Mouse (Mus musculus) ovary, adult 18-20 months (tissue): ENCODE measurements around the gene Timmdc1.

ENCODE experiments used
- DNase-seq: peaks from one replicate; pipeline ENCODE4 v3.0.0; 2022; ENCODE audit warnings: low spot score, mixed read lengths

Timmdc1 gene

GRCm38 (mm10) chr16:38522129-38523084 lies at the start of gene Timmdc1:
Gene Timmdc1 (minus strand): TSS chr16:38522663.
- DNase-seq = peak; percentile 91

- no peak for DNase-seq
Measured at GRCm38 (mm10) chr16:38571481-38571880, 49.0 kb upstream of the Timmdc1 start.

GRCm38 (mm10) chr16:38568192-38568591 lies 45.7 kb upstream of the Timmdc1 start:
- DNase-seq = no peak

GRCm38 (mm10) chr16:38563516-38563915 lies 41.1 kb upstream of the Timmdc1 start:
- no peak for DNase-seq

GRCm38 (mm10) chr16:38562968-38563327 lies 40.5 kb upstream of the Timmdc1 start:
- DNase-seq = no peak

GRCm38 (mm10) chr16:38562131-38562967 lies 39.9 kb upstream of the Timmdc1 start:
- DNase-seq = peak; percentile 89

GRCm38 (mm10) chr16:38558221-38558748 lies 35.8 kb upstream of the Timmdc1 start, which contains the start of gene Tmem39a:
Gene Tmem39a (plus strand): TSS chr16:38558698.
- DNase-seq = no peak

GRCm38 (mm10) chr16:38555988-38556387 lies 33.5 kb upstream of the Timmdc1 start:
- no peak for DNase-seq

- peak; percentile 55 for DNase-seq
Measured at GRCm38 (mm10) chr16:38549479-38550396, 27.3 kb upstream of the Timmdc1 start, which contains the start of gene Poglut1. Gene Poglut1 (minus strand): TSS chr16:38550258.

- DNase-seq = no peak
Measured at GRCm38 (mm10) chr16:38548000-38548399, 25.5 kb upstream of the Timmdc1 start.

- DNase-seq = no peak
Measured at GRCm38 (mm10) chr16:38538716-38539380, 16.4 kb upstream of the Timmdc1 start.

GRCm38 (mm10) chr16:38536544-38537146 lies 14.2 kb upstream of the Timmdc1 start:
- peak; percentile 15 for DNase-seq

- DNase-seq = no peak
Measured at GRCm38 (mm10) chr16:38526264-38526663, 3.8 kb upstream of the Timmdc1 start.

- no peak for DNase-seq
Measured at GRCm38 (mm10) chr16:38521211-38521987, 1.1 kb downstream of the Timmdc1 start.

GRCm38 (mm10) chr16:38519140-38519539 lies 3.3 kb downstream of the Timmdc1 start:
- no peak for DNase-seq

GRCm38 (mm10) chr16:38510846-38511245 lies 11.6 kb downstream of the Timmdc1 start:
- DNase-seq = no peak

GRCm38 (mm10) chr16:38506041-38506634 lies 16.3 kb downstream of the Timmdc1 start:
- no peak for DNase-seq

- no peak for DNase-seq
Measured at GRCm38 (mm10) chr16:38503528-38503927, 18.9 kb downstream of the Timmdc1 start.

GRCm38 (mm10) chr16:38502469-38502868 lies 20.0 kb downstream of the Timmdc1 start:
- no peak for DNase-seq
